Mouse (Mus musculus) left cerebral cortex, postnatal 36 days (tissue): Measurements from ENCODE around the gene Tgfbr3l. TPM values are rescaled to one million over a fixed set of nuclear protein-coding genes. Genes with fewer than 3 reads are reported as not detected.
"Not testable (repeated sequence)": the region's sequence is repeated elsewhere in the genome, so short reads cannot be mapped to it uniquely, and the experiment has no call there.

ENCODE experiments used
- DNase-seq, 2 experiments: peaks; one replicate each; pipeline ENCODE4 v3.0.0; 2021 to 2022; ENCODE audit warnings: low spot score in 2 of 2, mixed read lengths in 1 of 2
- intact Hi-C: fragments of 180-260 bp; cut with DNase I; formaldehyde crosslinking; loops from one replicate; pipeline ENCODE4 v1.15.1; 2025
- total RNA-seq, 2 experiments: library from RNA; stranded (reverse); gene quantifications; 2 replicates each; pipeline ENCODE4 v1.2.3; 2021

Gene Tgfbr3l
- total RNA-seq, 2 experiments from 2014 or later: 6.4 to 14.1 TPM

DNA sequence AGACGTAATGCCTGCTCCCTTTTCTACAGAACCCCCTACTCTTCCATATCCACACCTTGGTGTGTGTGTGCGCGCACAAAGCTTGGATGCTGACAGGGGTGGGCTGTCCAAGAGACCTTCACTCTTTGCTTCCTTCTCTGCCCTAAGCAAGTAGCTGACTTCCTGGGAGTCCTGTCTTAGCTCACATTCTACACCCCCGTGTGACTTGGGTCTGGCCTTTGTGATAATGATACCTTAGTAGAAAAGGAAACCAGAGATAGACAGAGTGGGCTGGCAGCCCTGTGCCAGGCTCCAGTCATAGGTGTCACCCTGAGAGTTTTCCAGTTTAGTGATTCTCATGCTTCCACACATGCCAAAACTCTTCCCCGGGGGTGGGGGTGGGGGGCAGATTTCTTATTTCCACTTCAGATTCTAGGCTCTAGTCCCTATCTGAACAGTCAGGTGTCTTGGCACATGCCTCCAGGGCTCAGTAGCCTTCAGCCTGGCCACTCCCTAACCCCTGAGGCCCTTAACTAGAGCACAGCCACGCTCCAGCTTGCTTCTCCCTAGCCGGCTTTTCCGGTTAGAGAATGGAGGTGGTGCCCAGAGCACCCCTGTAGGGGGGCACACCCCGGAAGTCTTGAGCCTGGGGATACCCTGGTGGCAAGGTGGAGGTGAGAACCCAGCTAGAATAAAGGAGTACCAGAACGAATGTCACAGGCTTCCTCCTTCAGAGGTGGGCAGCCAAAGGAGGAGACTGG lies 17.2 kb upstream of the Tgfbr3l start:
- no peak for DNase-seq
- intact Hi-C loops: no loop called here

DNA sequence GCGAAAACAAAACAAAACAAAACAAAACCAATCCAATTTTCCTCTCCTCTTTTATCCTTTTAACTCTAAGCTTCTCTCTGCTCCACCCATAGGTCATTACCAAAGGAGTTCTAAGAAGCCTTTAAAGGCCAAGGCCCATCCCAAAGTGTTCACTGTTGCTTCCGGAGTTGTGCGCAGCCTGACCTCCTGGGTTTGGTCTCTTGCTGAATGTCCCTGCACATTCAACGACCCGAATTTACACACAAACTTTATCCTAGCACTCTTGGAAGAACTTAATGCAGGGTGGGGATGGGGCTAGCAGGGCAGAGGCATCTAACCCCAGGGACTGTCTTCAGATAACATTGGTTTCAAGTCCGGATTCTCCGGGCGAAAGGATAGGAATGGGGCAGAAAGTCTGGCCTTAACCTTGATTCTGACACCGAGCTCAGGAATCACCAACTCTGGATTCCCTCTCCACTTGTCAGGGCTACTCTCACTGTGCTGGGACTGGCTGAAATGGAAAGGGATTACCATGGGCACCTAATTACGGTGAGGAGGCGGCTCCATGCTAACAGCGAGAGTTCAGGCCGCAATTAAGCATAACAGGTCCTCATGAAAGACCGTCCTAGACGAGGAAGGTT lies 10.1 kb upstream of the Tgfbr3l start:
- DNase-seq: no peak
- intact Hi-C loops: loop anchor here (1.0 to 5.0 kb wide), 5 partner anchors 15 to 89 kb away; partner anchors contain the start of genes Ccl25, Elavl1, Prr36 and Snapc2

DNA sequence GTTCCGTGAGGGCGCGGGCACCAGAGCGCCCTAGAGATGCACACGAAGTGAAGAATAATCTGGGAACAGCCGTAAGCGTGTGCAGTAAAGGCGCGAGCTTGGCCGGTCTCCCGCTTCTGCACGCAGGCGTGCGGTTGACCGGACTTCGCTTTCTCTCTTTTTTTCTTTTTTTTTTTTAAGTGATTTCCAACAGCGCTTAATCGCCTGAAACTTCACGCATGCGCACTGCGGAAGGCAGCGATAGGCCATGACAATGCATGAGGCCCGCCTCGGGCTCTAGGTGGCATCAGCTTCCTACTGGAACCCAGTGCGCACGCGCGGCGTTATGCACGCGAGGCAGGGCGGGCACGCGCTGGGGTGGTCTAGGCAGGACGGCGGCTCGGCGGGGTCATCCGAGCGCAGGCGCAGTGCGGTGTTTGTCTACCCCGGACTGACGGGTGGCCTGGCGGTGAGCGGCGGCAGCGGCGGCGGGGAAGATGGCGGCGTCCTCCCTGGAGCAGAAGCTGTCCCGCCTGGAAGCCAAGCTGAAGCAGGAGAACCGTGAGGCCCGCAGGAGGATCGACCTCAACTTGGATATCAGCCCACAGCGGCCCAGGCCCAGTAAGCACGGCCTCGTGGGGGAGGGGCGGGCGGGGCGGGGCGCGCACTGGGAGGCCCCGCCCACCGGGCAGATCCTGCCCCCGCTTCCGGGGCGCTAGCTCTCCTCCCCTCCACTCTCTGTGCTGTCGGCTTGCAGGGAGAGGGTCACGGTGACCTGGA lies 9.4 kb upstream of the Tgfbr3l start, which contains the start of the genes Map2k7 and Gm49320:
Gene Map2k7, plus strand, starts transcription at position 307 of the 759 bp plus-strand sequence.
Gene Gm49320, plus strand, starts transcription at position 432 of the 759 bp plus-strand sequence.
- intact Hi-C loops: loop anchor here (1.0 to 5.0 kb wide), 4 partner anchors 14 to 89 kb away; partner anchors contain the start of genes Ccl25, Elavl1, Prr36 and Snapc2

DNA sequence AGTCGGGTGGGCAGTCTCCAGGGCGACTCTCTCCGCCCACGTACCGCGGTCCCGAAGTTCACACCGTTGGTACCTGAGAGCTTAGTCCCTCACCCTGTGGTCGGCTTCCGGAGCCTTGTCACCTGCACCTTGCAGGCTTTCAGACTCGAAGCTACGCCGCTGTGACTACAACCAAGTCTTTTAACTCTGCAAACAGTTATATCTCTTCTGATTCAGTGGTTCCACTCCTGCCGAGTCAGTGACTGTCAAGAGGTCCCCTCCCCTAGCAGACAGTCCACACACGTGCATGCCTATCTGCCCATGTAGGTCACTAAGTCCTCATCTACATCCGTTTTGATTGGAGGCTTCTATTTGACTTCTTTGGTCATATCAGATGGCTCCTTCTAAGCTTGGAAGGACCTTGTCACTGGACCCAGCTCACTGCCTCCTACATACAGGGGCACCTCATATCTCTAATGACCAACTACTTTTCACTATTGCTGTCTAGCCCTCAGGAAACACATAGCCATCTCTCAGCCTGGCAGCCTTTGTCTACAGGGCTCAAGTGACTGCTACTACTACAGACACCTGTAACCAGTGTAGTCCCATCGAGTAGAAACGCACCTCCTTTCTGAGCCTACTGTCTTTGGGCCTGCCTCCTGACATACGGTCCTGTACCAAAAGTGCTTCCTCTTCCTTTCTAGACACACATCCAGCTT lies 8.7 kb upstream of the Tgfbr3l start:
- DNase-seq: peak in 1 of 2 experiments; percentile 61
- intact Hi-C loops: loop anchor here (2.0 to 5.0 kb wide), 3 partner anchors 13 to 88 kb away; partner anchors contain the start of genes Ccl25, Elavl1, Prr36 and Snapc2

More for the DNA sequence above, 9.4 kb upstream of the Tgfbr3l start, which contains the start of the genes Map2k7 and Gm49320:
- DNase-seq: peak; percentile 100

DNA sequence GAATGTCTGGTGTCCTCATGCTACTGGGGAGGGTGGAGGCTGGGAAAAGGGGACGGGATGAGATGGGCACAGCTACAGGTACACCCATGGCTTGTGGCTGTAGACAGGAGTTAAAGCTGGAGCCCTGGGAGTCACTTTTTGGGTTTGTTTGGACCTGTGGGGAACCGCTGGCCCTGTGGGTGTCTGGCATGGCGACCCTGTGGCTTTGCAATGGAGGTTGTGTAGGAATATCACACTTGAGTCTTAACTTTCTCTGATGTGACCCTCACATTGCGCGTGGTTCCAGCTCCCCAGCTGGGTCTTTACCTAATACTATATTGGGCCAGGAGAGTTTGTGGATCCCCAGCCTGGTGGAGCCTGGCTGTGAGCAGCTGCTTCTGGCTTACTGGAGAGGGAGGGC lies 3.0 kb upstream of the Tgfbr3l start:
- intact Hi-C loops: no loop called here
- DNase-seq: no peak

DNA sequence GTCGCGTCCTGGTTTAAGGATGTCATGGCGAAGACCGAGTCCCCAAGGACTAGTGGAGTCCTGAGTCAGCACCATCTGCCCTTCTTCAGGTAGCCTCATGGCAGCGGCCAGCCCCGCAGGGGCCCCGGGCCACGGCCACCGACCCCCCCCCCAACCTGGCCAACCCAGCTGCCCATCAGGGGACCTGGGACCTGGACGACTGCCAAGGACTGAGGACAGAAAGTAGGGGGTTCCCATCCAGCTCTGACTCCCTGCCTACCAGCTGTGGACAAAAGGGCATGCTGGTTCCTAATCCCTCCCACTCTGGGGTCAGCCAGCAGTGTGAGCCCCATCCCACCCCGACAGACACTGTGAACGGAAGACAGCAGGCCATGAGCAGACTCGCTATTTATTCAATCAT lies 2.3 kb upstream of the Tgfbr3l start:
- no peak for DNase-seq
- intact Hi-C loops: no loop called here

DNA sequence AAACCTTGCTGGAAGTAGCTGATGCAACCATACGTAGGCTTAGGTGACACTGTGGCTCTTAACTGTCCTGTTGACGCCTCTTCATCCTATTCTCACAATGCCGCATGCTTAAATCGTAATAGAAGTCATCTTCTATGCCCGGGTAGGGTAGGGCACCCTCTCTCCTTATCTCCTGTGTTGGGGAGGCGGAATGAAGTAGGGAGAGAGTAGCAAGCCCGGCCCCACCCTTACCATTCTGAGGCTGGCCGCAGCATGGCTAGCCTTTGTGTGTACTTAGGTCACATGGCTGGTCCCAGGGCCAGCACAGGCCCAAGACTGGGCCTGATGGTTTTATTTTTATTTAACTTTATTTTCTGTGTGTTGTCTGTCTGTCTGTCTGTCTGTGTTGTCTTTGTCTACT lies 773 bp upstream of the Tgfbr3l start:
- intact Hi-C loops: no loop called here

DNA sequence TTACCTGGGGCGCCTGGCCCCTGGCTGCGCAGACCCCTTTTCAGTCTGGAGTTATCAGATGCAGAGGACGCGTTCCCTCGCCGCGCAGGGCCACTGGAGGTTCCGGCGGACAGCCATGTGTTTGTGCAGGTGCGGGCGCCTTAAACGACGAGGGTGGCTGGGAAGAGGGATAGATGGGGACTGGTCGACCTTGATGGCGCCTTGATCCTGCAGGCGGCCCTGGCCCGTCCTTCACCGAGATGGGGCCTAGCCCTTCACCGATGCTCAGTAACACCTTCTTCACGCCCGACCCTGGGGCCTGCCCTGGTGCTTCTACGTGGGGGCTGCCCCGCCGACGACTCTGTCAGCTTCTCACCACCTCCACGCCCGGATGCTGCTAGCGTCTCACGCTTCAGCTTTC lies 1.2 kb downstream of the Tgfbr3l start:
- intact Hi-C loops: loop anchor here (1.0 kb wide), 1 partner anchor 73 kb away; no protein-coding TSS in a partner anchor
- no peak for DNase-seq

More for the DNA sequence above, 773 bp upstream of the Tgfbr3l start:
- no peak for DNase-seq

DNA sequence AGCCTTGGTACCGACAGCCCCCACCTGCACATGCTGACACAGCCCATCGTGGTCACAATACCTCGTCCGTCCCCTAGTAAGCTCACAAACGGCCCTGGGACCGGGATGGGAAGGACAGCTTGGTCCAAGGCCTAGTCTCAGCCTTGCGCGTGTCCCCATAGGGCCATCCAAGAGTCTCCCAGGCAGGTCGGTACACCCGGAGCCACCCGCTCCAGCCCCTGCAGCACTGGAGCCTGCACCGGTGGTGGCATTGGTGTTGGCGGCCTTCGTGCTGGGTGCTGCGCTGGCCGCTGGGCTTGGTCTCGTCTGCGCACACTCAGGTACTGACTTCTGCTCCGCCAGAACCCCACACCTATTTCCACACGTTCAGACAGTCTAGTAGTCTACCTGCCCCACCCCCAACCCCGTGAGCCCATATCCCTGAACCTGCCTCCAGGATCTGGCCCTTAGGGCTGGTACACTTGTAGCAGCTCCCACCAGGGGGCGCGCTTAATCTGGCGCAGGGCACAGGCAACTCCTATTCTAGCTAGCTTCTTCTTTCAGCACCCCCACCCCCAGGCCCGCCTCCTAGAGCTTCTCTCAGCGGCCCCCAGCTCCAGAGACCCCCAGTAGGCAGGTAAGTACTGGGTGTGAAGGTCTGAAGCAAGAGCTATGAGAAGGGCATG lies 2.4 kb downstream of the Tgfbr3l start:
- DNase-seq: peak; percentile 83
- intact Hi-C loops: loop anchor here (5.0 kb wide), 1 partner anchor 33 kb away; the partner anchor contains the start of gene Prr36

DNA sequence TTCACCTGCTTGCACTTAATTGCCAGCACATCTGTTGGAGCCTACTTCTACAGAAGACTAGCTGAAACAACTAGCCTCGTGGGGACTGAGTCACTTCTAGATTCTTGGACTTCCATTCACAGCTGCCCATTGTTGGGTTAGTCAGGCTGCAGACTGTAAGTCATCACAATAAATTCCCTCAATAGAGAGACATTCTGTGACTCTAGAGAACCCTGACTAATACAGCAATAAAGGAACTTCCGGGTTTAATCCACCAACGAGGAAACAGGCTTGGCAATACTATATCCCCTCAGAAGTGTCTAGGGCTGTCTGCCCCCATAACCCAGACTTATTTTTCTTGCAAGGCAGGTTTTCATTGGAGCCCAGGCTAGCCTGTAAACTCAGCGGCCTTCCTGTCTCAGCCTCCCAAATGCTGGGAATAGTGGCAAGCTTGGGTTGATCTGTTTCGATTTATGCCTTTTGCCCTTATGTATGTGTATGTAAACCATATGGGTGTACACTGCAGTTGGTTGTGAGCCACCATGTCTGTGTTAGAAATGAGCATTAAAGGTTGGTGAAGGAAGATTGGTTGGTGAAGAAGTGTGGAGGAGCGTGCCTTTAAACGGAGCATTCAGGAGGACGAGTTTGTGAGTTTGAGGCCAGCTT lies 4.2 kb downstream of the Tgfbr3l start:
- DNase-seq: no peak
- intact Hi-C loops: loop anchor here (2.0 to 5.0 kb wide), 2 partner anchors 13 to 35 kb away; partner anchors contain the start of genes Gm49320, Map2k7 and Prr36

DNA sequence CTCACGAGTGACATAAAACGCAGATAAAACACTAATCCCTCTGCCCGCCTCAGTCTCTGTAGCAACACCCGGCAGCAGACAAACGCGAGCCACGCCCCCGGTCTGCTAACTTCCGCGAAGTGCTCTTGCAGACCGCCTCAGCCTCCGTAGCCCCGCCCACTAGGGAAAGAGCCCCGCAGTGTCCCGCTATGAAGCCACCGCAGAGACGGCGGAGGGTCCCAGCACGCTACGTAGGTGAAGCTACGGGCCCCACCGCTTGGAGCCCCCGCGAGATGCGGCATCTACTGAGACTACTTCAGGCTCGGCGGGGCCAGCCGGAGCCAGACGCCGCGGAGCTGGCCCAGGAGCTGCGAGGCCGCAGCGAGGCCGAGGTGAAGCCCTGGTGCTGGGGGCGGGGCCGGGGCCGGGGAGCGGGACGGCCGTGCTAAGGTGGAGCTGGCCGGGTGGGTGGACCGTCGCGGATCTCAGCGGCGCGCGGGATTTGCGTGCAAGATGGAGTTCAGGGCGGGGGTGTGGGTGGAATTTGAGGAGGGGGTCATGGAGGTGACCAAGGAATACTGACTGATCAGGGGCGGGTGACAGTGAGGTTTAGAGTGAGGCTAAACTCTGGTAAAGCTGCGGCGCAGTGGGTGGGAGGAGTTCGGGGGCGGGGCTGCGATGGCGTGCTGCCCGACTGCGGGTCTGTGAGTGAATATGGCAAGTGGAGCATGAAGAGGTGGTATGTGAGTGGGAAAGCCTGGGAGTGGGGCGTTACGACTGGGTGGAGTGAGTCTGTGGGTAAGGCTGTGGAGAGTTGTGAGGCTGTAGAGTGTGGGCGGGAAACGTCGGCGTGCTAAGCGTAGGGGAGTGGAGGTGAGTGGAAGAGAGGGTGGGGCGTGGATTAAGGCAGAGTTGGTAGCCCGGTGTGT lies 5.2 kb downstream of the Tgfbr3l start, which contains the start of gene Snapc2:
Gene Snapc2, plus strand, starts transcription at position 147 of the 908 bp plus-strand sequence.
- peak; percentile 95 to 96 for DNase-seq
- intact Hi-C loops: loop anchor here (2.0 to 5.0 kb wide), 2 partner anchors 14 to 36 kb away; partner anchors contain the start of genes Gm49320, Map2k7 and Prr36

DNA sequence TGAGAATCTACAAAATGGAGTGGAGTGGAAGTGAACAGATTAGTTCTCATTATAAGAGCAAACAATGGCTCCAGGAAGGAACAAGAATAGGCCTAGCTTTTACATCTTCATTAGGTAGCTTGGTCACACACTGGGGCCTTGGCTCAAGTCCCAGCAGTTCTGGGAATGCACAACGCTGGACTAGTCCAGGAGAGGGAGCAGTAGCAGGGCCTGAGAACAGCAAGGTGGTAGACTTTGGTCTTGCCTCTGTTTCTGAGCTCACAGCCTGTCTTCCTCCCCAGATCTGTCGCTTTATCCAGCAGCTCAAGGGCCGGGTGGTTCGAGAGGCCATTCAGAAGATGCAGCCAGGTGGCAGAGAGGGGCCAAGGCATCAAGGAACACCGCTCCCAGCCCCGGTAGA lies 6.0 kb downstream of the Tgfbr3l start:
- DNase-seq: peak; percentile 60 to 62
- intact Hi-C loops: loop anchor here (5.0 kb wide), 1 partner anchor 37 kb away; the partner anchor contains the start of gene Prr36

DNA sequence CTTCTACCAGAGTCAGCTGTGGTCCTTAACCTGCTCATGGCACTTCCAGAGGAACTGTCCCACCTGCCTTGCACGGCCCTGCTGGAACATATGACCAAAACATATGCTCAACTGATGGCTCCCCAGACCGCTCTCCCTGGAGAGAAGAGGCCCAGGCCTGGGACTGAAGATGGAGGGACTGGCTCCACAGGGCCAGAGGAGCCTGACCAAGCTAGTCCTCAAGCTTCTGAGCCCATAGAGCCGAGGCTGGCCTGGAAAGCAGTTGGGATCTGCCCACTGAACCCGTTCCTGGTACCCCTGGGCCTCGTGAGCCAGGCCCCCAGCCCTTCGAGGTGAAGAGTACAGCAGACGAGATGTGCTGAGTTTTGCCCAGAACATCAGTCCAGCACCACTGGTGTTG lies 7.5 kb downstream of the Tgfbr3l start:
- DNase-seq, intact Hi-C loops: not testable (repeated sequence)

DNA sequence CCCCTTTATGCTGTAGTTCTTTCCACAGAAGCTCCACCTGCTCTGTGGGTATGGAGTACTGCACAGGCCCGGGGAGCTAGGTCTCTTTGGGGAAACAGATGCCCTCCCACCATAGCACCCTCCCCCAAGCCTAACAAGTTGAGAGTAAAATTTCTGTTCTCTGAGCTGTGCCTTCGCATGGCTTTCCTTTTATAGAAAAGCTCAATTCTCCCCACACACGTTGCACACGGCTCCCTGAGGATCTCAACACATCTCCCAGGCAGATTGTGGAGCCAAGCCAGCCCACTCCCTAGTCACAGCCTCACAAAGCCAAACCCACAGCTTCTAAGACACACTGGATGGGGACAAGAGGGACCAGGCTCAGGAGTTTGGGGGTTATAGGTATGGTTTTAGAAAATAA lies 8.9 kb downstream of the Tgfbr3l start:
- intact Hi-C loops: no loop called here

DNA sequence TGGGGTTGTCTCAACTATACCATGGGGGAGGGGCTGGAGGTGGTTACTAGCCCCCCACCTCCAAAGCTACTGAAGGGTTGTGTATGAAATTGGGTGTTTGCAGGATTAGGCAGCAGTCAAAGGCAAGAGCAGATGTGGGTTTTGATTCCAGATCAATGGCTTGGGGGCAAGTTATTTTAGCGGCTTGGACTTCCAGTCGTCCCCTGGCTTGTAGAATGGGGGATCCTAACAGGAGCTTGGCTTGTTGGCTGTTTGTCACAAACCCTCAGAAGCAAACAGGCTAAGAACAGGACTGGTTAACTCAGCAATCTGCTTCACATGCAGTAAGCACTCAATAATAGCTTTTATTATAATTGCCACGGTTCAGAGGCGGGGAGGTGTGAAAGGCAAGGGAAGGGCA lies 9.3 kb downstream of the Tgfbr3l start:
- intact Hi-C loops: no loop called here
- no peak for DNase-seq

More for the DNA sequence above, 8.9 kb downstream of the Tgfbr3l start:
- peak; percentile 87 to 89 for DNase-seq

DNA sequence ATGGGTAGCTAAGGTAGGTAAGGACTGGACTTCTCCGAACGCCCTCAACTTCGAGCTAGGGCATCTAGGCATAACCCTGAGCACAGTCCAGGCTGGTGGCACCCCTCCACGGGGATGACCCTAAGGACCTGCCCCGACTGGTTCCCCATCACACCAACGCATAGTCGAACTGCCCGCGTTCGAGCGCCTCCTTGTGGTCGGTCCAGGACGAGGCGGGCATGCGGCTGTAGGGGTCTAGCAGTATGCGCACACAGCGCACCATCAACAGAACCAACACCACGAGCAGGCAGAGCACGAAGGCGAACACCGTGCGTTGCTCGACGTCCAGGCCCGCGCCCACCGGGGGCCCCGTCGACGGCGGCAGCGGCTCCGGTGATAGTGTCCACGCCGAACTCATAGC lies 10.2 kb downstream of the Tgfbr3l start:
- intact Hi-C loops: no loop called here
- peak; percentile 82 to 83 for DNase-seq

DNA sequence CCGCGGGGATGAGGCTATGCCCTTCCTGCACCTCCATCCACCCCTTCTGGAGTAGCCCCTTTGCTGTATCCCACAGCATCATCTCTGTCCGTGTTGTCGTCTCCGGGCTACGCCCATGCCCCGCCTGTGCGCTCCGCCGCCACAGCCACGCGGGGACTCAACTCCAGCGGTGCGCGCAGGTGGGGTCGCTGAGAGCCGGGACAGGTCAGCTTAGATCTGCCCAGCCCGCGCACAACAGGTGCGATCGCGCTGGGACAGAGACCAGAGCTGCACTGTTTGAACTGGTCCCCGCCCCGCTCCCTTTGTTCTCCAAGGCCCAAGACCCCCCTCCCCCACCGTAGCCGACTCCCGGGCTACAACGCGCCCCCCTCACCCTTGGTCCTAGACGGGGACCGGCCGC lies 10.7 kb downstream of the Tgfbr3l start:
- peak; percentile 65 to 66 for DNase-seq
- intact Hi-C loops: no loop called here
